Mouse (Mus musculus): ENCODE data around the gene Nbeal2. TPM values are rescaled to one million over a fixed set of nuclear protein-coding genes. Genes with fewer than 3 reads are reported as not detected.

Nbeal2 gene
- total and polyA plus RNA-seq, 3 experiments: 9.3 to 17.2 TPM; not detected in 1

- Histone ChIP-seq H3K9ac (ENCODE audit: control insufficient read depth, low read depth, low read length, poor library complexity, severe bottlenecking) (no peak overlapping the region), H3K27me3 (ENCODE audit: control insufficient read depth in 1 of 2, insufficient read depth in 2 of 2, low read length in 2 of 2) (no peaks in the 10 kb centered on the region), H3K4me1 (ENCODE audit: control insufficient read depth in 1 of 2, insufficient read depth in 2 of 2, low read length in 2 of 2) (no peaks in the 10 kb centered on the region), H3K36me3 (ENCODE audit: control insufficient read depth in 1 of 2, insufficient read depth in 2 of 2, low read length in 2 of 2) (no peaks in the 10 kb centered on the region; a peak in 2 of 4 replicates), H3K4me3 (ENCODE audit: control insufficient read depth in 1 of 2, insufficient read depth in 1 of 2, low read depth in 2 of 2, low read length in 2 of 2) (no peak overlapping the region), H3K9me3 (replicated peaks; ENCODE audit: insufficient read depth, low read length) (no peaks in the 10 kb centered on the region), H3K79me2 (ENCODE audit: control insufficient read depth, insufficient read depth, low read length, poor library complexity) (no peaks in the 10 kb centered on the region), H3K27ac (ENCODE audit: control insufficient read depth, low read depth, low read length) (no peak overlapping the region)
- DNase-seq (ENCODE audit: low read depth, low spot score): no peak
- TF ChIP-seq POLR2AphosphoS2 (IDR thresholded peaks at IDR 0.05; ENCODE audit: low read length) (no peak), RCOR1 (IDR thresholded peaks at IDR 0.05; ENCODE audit: low read depth, low read length) (no peak), ZC3H11A (IDR thresholded peaks at IDR 0.05; ENCODE audit: low read depth, low read length) (no peak), POLR2A (IDR thresholded peaks at IDR 0.05; ENCODE audit: control insufficient read depth in 1 of 2, insufficient read depth in 1 of 2, low read depth in 1 of 2, low read length in 2 of 2, poor library complexity in 1 of 2) (no peak), CHD2 (IDR thresholded peaks at IDR 0.05; ENCODE audit: low read length) (no peak), TCF12 (IDR thresholded peaks at IDR 0.05; ENCODE audit: low read depth, low read length) (no peak), ZKSCAN1 (IDR thresholded peaks at IDR 0.05; ENCODE audit: low read depth, low read length) (no peak), MAZ (IDR thresholded peaks at IDR 0.05; ENCODE audit: low read depth, low read length) (no peak), HCFC1 (IDR thresholded peaks at IDR 0.05; ENCODE audit: low read depth, low read length) (no peak), ZMIZ1 (IDR thresholded peaks at IDR 0.05; ENCODE audit: low read depth, low read length) (no peak), USF1 (IDR thresholded peaks at IDR 0.05; ENCODE audit: low read depth, low read length) (no peak), SMC3 (IDR thresholded peaks at IDR 0.05; ENCODE audit: low read depth, low read length) (no peak)
Observed at GRCm38 (mm10) chr9:110633882-110634281, 20.1 kb downstream of the Nbeal2 start.

GRCm38 (mm10) chr9:110632671-110633070 is 21.3 kb downstream of the Nbeal2 start:
- Histone ChIP-seq H3K9ac (ENCODE audit: control insufficient read depth, low read depth, low read length, poor library complexity, severe bottlenecking) (no peak overlapping the region), H3K9me3 (replicated peaks; ENCODE audit: insufficient read depth, low read length) (no peaks in the 10 kb centered on the region), H3K79me2 (ENCODE audit: control insufficient read depth, insufficient read depth, low read length, poor library complexity) (no peaks in the 10 kb centered on the region), H3K36me3 (ENCODE audit: control insufficient read depth in 1 of 2, insufficient read depth in 2 of 2, low read length in 2 of 2) (no peaks in the 10 kb centered on the region; a peak in 2 of 4 replicates), H3K4me1 (ENCODE audit: control insufficient read depth in 1 of 2, insufficient read depth in 2 of 2, low read length in 2 of 2) (no peaks in the 10 kb centered on the region), H3K27me3 (ENCODE audit: control insufficient read depth in 1 of 2, insufficient read depth in 2 of 2, low read length in 2 of 2) (no peaks in the 10 kb centered on the region), H3K27ac (ENCODE audit: control insufficient read depth, low read depth, low read length) (no peak overlapping the region), H3K4me3 (ENCODE audit: control insufficient read depth in 1 of 2, insufficient read depth in 1 of 2, low read depth in 2 of 2, low read length in 2 of 2) (no peak overlapping the region)
- DNase-seq (ENCODE audit: low read depth, low spot score): no peak
- no peak for TF ChIP-seq CHD1 (IDR thresholded peaks at IDR 0.05; ENCODE audit: low read depth, low read length)
- no peak for TF ChIP-seq GATA1 (IDR thresholded peaks at IDR 0.05; ENCODE audit: low read depth, low read length)
- no peak for TF ChIP-seq CTCF (IDR thresholded peaks at IDR 0.05 in 2 of 3, conservative IDR thresholded peaks at IDR 0.05 in 1 of 3; ENCODE audit: control insufficient read depth in 1 of 3, insufficient read depth in 1 of 3, low read depth in 2 of 3, low read length in 3 of 3, poor library complexity in 1 of 3, severe bottlenecking in 1 of 3)
- no peak for TF ChIP-seq ZC3H11A (IDR thresholded peaks at IDR 0.05; ENCODE audit: low read depth, low read length)
- TF ChIP-seq MAZ (IDR thresholded peaks at IDR 0.05; ENCODE audit: low read depth, low read length): no peak
- TF ChIP-seq ETS1 (IDR thresholded peaks at IDR 0.05; ENCODE audit: low read depth, low read length): no peak
- TF ChIP-seq POLR2A (IDR thresholded peaks at IDR 0.05; ENCODE audit: control insufficient read depth in 1 of 2, insufficient read depth in 1 of 2, low read depth in 1 of 2, low read length in 2 of 2, poor library complexity in 1 of 2): no peak
- no peak for TF ChIP-seq MEF2A (IDR thresholded peaks at IDR 0.05; ENCODE audit: extremely low read depth, insufficient replicate concordance, low read depth, low read length, poor library complexity, severe bottlenecking)
- TF ChIP-seq JUND (IDR thresholded peaks at IDR 0.05; ENCODE audit: low read depth, low read length): no peak
- no peak for TF ChIP-seq RCOR1 (IDR thresholded peaks at IDR 0.05; ENCODE audit: low read depth, low read length)
- TF ChIP-seq SMC3 (IDR thresholded peaks at IDR 0.05; ENCODE audit: low read depth, low read length): no peak
- TF ChIP-seq ZNF384 (IDR thresholded peaks at IDR 0.05; ENCODE audit: low read depth, low read length): no peak
- TF ChIP-seq USF1 (IDR thresholded peaks at IDR 0.05; ENCODE audit: low read depth, low read length): no peak
- TF ChIP-seq BHLHE40 (IDR thresholded peaks at IDR 0.05; ENCODE audit: borderline replicate concordance, low read depth, low read length): no peak
- no peak for TF ChIP-seq NELFE (IDR thresholded peaks at IDR 0.05; ENCODE audit: low read depth, low read length)
- no peak for TF ChIP-seq ZMIZ1 (IDR thresholded peaks at IDR 0.05; ENCODE audit: low read depth, low read length)
- TF ChIP-seq RAD21 (IDR thresholded peaks at IDR 0.05; ENCODE audit: low read depth, low read length): no peak
